Mouse (Mus musculus): ENCODE measurements at regions not wholly inside any gene's neighbourhood (a gene's known extent, or its start where the extent isn't known, plus 50 kb on each side); places are given as distances from the start of the nearest gene placed in this dataset.
"Not testable (repeated sequence)": the region's sequence is repeated elsewhere in the genome, so short reads cannot be mapped to it uniquely, and the experiment has no call there.

DNA sequence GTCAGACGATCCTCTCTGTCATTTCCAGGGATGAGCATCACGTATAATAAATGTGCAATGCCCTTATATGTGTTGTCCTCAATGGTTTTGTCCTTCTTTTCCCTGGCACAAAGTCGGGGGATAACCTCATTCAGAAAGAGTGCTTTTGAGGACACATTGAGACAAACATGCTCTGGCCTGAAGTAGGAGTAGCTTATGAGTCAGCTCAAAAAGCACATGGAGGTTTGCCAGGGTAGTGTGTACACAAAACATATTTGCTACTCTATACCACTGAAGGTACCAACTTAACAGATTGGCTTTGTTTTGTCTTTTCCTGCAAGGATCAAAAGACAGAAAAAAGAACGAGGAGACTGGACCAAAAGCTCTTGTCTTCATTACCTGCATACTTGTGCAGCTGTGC is 682.1 kb upstream of the Grid2 start:
- DNase-seq (ENCODE audit: low read depth, low spot score): no peak

DNA sequence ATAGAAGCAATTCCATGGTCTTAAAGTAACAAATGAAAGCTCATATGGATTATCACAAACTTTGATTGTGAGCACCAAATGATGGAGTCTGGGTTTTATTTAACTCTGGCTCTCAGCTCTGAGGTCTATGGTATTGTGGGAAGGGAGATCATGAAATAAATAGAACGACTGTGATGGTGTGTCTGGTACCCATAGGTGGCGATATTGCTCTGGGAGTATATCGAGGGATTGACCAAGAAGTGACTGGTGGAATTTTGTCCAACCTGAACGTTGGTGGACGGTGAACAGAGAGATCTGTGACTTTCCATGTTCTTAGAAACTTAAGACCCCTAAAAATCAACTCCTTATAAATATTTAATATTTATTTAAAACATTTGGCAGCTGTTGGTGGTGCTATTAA is 679.5 kb upstream of the Grid2 start:
- DNase-seq (ENCODE audit: low read depth, low spot score): peak; percentile 48

DNA sequence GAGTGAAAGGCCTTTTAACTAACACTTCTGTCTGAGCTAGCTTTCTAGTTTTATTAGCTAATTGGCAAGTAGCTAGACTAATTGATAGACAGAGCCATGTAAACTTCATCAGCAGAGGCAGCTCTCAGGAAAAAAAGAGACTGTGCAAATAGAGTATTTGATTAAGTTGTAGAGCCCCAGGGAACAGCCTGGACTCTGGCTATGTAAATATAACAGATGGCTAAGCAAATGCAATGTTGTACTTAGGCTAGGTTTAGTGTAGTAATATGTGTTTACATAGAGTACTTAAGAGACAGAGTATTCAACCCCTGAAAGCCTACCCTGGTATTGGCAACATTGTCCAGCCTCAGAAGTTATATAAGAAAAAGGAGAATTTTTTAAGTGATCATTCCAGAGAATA is 635.1 kb upstream of the Grid2 start:
- no peak for DNase-seq (ENCODE audit: low read depth, low spot score)

DNA sequence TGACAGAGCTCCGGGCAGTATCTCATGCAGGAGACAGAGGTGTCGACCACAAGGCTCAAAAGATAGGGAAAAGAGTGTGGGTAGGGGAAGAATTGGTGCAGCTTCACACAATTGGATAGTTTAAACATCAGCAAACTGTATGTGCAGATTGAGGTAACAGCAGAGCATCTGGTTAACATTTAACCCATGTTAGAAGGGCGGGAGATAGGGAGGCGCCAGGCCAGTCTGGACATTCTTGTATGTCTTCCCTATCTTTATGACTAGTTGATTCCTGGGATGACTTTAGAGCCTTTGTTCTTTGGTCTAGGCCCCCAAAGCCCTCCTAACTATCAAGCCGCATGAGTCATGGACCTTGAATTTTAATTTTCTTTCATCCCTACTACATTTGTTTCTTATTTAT is 587.6 kb upstream of the Grid2 start:
- DNase-seq (ENCODE audit: low read depth, low spot score): not testable (repeated sequence)

DNA sequence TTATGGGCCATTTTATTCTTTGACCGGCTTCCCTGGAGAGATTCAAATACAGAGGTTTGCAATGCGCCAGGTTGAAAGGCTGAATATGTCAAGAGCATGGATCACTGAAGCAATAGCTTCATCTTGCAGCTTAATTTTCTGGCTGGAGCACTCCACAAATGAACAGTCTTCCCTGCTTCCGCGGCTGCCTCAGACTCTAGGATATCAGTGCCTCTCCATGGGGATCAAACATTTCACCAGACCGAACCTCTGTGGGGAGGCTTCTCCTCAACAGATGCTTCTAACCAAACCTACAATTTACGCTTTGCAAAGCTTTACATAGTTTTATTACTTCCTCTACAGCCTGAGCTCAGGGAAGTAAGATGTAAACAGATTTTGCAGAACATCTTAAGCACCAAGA is 537.3 kb upstream of the Grid2 start:
- DNase-seq (ENCODE audit: low read depth, low spot score): no peak

DNA sequence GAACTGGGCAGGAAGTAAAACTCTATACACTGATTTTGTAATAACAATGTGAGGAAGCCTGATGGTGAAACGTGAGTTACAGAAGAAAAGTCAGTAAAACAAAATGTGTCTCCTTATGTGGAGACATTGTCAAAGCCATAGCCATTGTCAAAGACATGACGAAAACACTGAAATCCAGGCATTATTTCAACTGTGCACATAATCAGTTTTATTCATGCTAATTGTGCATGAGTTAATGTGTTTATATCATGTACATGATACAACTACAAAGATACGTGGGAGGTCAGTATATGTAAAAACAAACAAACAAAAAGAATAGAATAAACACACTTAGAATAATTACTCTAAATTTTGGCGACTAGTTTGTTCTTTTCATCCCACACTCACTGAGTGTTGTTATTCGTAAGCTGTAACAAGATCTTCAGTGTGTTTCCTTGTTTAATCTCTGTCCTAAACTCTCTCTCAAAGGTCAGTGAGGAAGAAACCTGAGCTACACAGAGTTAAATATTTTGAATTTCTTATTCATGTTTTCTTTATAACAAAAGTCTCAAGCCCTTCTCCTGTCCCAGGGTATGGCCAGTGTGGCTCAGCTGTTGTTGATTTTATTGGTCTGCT is 536.0 kb upstream of the Grid2 start:
- DNase-seq (ENCODE audit: low read depth, low spot score): no peak

Measured in forelimb bud, embryonic 11.5 days (tissue).